Mouse (Mus musculus): ENCODE data around the gene Wnt9a. TPM values are rescaled to one million over a fixed set of nuclear protein-coding genes. Genes with fewer than 3 reads are reported as not detected.

The Wnt9a gene
- polyA plus RNA-seq, 1 experiment: 6.8 TPM

- H3K4me3 ChIP-seq (ENCODE audit: low read depth, low read length): no peak overlapping the region
- peaks cover under 1% of the 10 kb centered on the region; the same call in 1 of the 2 replicates for H3K27me3 ChIP-seq (ENCODE audit: control insufficient read depth, insufficient read depth, low read length, poor library complexity, severe bottlenecking)
- TF ChIP-seq CTCF (IDR thresholded peaks at IDR 0.05; ENCODE audit: low read depth, low read length) (no peak), POLR2A (IDR thresholded peaks at IDR 0.05; ENCODE audit: insufficient read depth, low read length) (no peak), EP300 (IDR thresholded peaks at IDR 0.05; ENCODE audit: insufficient read depth, low read depth, low read length) (no peak)
- H3K36me3 ChIP-seq (ENCODE audit: control insufficient read depth, insufficient read depth, low read length, poor library complexity, severe bottlenecking): no peaks in the 10 kb centered on the region
- no peak overlapping the region for H3K27ac ChIP-seq (ENCODE audit: insufficient read depth, low read length)
- H3K4me1 ChIP-seq (ENCODE audit: control insufficient read depth, insufficient read depth, low read length): peaks cover 5% of the 10 kb centered on the region
- H3K9me3 ChIP-seq (replicated peaks; ENCODE audit: control insufficient read depth, insufficient read depth, low read length, poor library complexity, severe bottlenecking): no peaks in the 10 kb centered on the region
- no peak overlapping the region for H3K9ac ChIP-seq (ENCODE audit: low read depth, poor library complexity, severe bottlenecking)
Observed at GRCm38 (mm10) chr11:59312501-59312900, 5.8 kb downstream of the Wnt9a start.

- Histone ChIP-seq H3K27ac (ENCODE audit: insufficient read depth, low read length) (no peak overlapping the region), H3K36me3 (ENCODE audit: control insufficient read depth, insufficient read depth, low read length, poor library complexity, severe bottlenecking) (no peaks in the 10 kb centered on the region), H3K9me3 (replicated peaks; ENCODE audit: control insufficient read depth, insufficient read depth, low read length, poor library complexity, severe bottlenecking) (no peaks in the 10 kb centered on the region), H3K4me3 (ENCODE audit: low read depth, low read length) (no peak overlapping the region), H3K27me3 (ENCODE audit: control insufficient read depth, insufficient read depth, low read length, poor library complexity, severe bottlenecking) (no peaks in the 10 kb centered on the region), H3K4me1 (ENCODE audit: control insufficient read depth, insufficient read depth, low read length) (peaks cover 2% of the 10 kb centered on the region), H3K9ac (ENCODE audit: low read depth, poor library complexity, severe bottlenecking) (no peak overlapping the region)
- TF ChIP-seq EP300 (IDR thresholded peaks at IDR 0.05; ENCODE audit: insufficient read depth, low read depth, low read length) (no peak), POLR2A (IDR thresholded peaks at IDR 0.05; ENCODE audit: insufficient read depth, low read length) (no peak), CTCF (IDR thresholded peaks at IDR 0.05; ENCODE audit: low read depth, low read length) (no peak)
Observed at GRCm38 (mm10) chr11:59313029-59313811, 6.5 kb downstream of the Wnt9a start.

DNA sequence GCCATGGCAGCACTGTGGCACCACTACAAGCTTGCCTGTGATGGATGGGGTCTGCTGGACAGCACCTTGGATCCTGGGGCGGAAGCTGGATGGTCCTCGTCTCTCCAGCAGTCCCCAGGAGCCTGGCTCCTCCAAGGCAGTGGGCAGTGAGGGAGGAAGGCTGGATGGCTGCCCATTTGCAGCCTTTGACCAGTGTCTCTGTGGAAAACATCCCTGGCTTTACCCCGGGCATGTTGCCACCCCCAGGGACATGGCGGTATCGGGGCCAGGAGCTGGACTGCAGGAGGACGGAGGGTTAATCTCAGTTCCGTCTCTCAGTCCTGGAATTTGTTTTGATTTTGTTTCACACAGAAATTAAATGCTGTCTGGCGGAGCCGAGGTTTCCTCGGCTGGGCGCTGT lies 7.2 kb downstream of the Wnt9a start:
- no peaks in the 10 kb centered on the region for H3K27me3 ChIP-seq (ENCODE audit: control insufficient read depth, insufficient read depth, low read length, poor library complexity, severe bottlenecking)
- H3K4me3 ChIP-seq (ENCODE audit: low read depth, low read length): no peak overlapping the region
- TF ChIP-seq CTCF (IDR thresholded peaks at IDR 0.05; ENCODE audit: low read depth, low read length): no peak
- TF ChIP-seq POLR2A (IDR thresholded peaks at IDR 0.05; ENCODE audit: insufficient read depth, low read length): no peak
- no peak for TF ChIP-seq EP300 (IDR thresholded peaks at IDR 0.05; ENCODE audit: insufficient read depth, low read depth, low read length)
- H3K27ac ChIP-seq (ENCODE audit: insufficient read depth, low read length): no peak overlapping the region
- H3K9ac ChIP-seq (ENCODE audit: low read depth, poor library complexity, severe bottlenecking): no peak overlapping the region
- no peaks in the 10 kb centered on the region for H3K4me1 ChIP-seq (ENCODE audit: control insufficient read depth, insufficient read depth, low read length)
- H3K36me3 ChIP-seq (ENCODE audit: control insufficient read depth, insufficient read depth, low read length, poor library complexity, severe bottlenecking): no peaks in the 10 kb centered on the region
- H3K9me3 ChIP-seq (replicated peaks; ENCODE audit: control insufficient read depth, insufficient read depth, low read length, poor library complexity, severe bottlenecking): no peaks in the 10 kb centered on the region

DNA sequence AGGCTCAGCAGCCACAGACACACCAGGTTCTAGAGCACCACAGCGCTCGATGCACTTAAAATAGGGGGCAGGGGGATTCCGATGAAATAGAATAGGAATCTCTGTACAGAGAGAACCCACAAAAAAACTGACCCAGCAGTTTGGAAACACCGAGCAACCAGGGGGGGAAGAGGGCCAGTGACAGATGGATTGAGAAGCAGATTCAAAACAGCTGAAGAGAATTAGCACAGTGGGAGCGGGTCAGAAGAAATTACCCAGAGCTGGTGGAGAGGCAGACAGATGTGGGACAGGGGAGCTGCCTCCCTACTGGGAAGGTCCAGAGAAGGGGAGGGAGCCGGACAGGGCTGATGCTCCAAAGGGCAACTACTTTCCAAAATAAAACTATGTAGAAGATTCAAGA lies 9.8 kb downstream of the Wnt9a start:
- Histone ChIP-seq H3K4me1 (ENCODE audit: control insufficient read depth, insufficient read depth, low read length) (no peaks in the 10 kb centered on the region), H3K9ac (ENCODE audit: low read depth, poor library complexity, severe bottlenecking) (no peak overlapping the region), H3K27me3 (ENCODE audit: control insufficient read depth, insufficient read depth, low read length, poor library complexity, severe bottlenecking) (no peaks in the 10 kb centered on the region), H3K9me3 (replicated peaks; ENCODE audit: control insufficient read depth, insufficient read depth, low read length, poor library complexity, severe bottlenecking) (no peaks in the 10 kb centered on the region), H3K36me3 (ENCODE audit: control insufficient read depth, insufficient read depth, low read length, poor library complexity, severe bottlenecking) (no peaks in the 10 kb centered on the region), H3K27ac (ENCODE audit: insufficient read depth, low read length) (no peak overlapping the region), H3K4me3 (ENCODE audit: low read depth, low read length) (no peak overlapping the region)
- TF ChIP-seq CTCF (IDR thresholded peaks at IDR 0.05; ENCODE audit: low read depth, low read length) (no peak), EP300 (IDR thresholded peaks at IDR 0.05; ENCODE audit: insufficient read depth, low read depth, low read length) (no peak), POLR2A (IDR thresholded peaks at IDR 0.05; ENCODE audit: insufficient read depth, low read length) (no peak)

GRCm38 (mm10) chr11:59322988-59323387 lies 16.3 kb downstream of the Wnt9a start:
- H3K27me3 ChIP-seq (ENCODE audit: control insufficient read depth, insufficient read depth, low read length, poor library complexity, severe bottlenecking): no peaks in the 10 kb centered on the region
- no peak overlapping the region for H3K9ac ChIP-seq (ENCODE audit: low read depth, poor library complexity, severe bottlenecking)
- no peak overlapping the region for H3K4me3 ChIP-seq (ENCODE audit: low read depth, low read length)
- no peaks in the 10 kb centered on the region for H3K36me3 ChIP-seq (ENCODE audit: control insufficient read depth, insufficient read depth, low read length, poor library complexity, severe bottlenecking)
- H3K27ac ChIP-seq (ENCODE audit: insufficient read depth, low read length): no peak overlapping the region
- no peaks in the 10 kb centered on the region for H3K9me3 ChIP-seq (replicated peaks; ENCODE audit: control insufficient read depth, insufficient read depth, low read length, poor library complexity, severe bottlenecking)
- H3K4me1 ChIP-seq (ENCODE audit: control insufficient read depth, insufficient read depth, low read length): no peaks in the 10 kb centered on the region
- TF ChIP-seq POLR2A (IDR thresholded peaks at IDR 0.05; ENCODE audit: insufficient read depth, low read length) (no peak), CTCF (IDR thresholded peaks at IDR 0.05; ENCODE audit: low read depth, low read length) (no peak), EP300 (IDR thresholded peaks at IDR 0.05; ENCODE audit: insufficient read depth, low read depth, low read length) (no peak)

DNA sequence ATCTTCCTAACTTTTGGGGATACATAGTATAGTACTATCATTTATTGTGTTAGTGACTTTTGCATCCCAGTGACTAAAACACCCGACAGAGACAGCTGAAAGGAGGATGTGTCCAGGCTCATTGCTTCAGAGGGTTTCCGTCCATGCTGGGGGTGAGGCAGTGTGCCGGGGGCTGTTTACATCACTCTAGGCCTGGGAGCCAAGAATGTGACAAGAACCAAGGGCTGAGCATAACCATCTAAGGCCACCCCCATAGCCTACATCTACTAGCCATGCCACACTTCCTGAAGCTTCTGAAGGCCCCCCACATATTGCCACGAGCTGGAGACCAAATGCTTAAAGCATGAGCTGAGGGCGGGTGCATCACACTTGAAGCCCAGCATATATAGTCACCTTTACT lies 18.0 kb downstream of the Wnt9a start:
- H3K4me3 ChIP-seq (ENCODE audit: low read depth, low read length): no peak overlapping the region
- H3K9me3 ChIP-seq (replicated peaks; ENCODE audit: control insufficient read depth, insufficient read depth, low read length, poor library complexity, severe bottlenecking): no peaks in the 10 kb centered on the region
- H3K27ac ChIP-seq (ENCODE audit: insufficient read depth, low read length): no peak overlapping the region
- H3K4me1 ChIP-seq (ENCODE audit: control insufficient read depth, insufficient read depth, low read length): no peaks in the 10 kb centered on the region
- no peaks in the 10 kb centered on the region for H3K27me3 ChIP-seq (ENCODE audit: control insufficient read depth, insufficient read depth, low read length, poor library complexity, severe bottlenecking)
- TF ChIP-seq POLR2A (IDR thresholded peaks at IDR 0.05; ENCODE audit: insufficient read depth, low read length): no peak
- TF ChIP-seq EP300 (IDR thresholded peaks at IDR 0.05; ENCODE audit: insufficient read depth, low read depth, low read length): no peak
- TF ChIP-seq CTCF (IDR thresholded peaks at IDR 0.05; ENCODE audit: low read depth, low read length): no peak
- no peaks in the 10 kb centered on the region for H3K36me3 ChIP-seq (ENCODE audit: control insufficient read depth, insufficient read depth, low read length, poor library complexity, severe bottlenecking)
- no peak overlapping the region for H3K9ac ChIP-seq (ENCODE audit: low read depth, poor library complexity, severe bottlenecking)
